Mouse (Mus musculus): ENCODE measurements around the gene Krt33a.

Gene Krt33a

GRCm38 (mm10) chr11:100016112-100016511 lies at the start of gene Krt33a:
Krt33a (minus strand) TSS chr11:100016212.
- DNase-seq (ENCODE audit: low spot score): no peak

- no peak for DNase-seq (ENCODE audit: low spot score)
These were observed 42.9 kb upstream of the Krt33a start for GRCm38 (mm10) chr11:100058875-100059274.

- DNase-seq (ENCODE audit: low spot score): no peak
These were observed 40.0 kb upstream of the Krt33a start for GRCm38 (mm10) chr11:100055686-100056655.

- no peak for DNase-seq (ENCODE audit: low spot score)
These were observed 34.4 kb upstream of the Krt33a start, which contains the start of gene Krt31 for GRCm38 (mm10) chr11:100050451-100050850. Krt31 (minus strand) TSS chr11:100050551.

- DNase-seq (ENCODE audit: low spot score): no peak
These were observed 31.2 kb upstream of the Krt33a start for GRCm38 (mm10) chr11:100047193-100047592.

- no peak for DNase-seq (ENCODE audit: low spot score)
These were observed 30.4 kb upstream of the Krt33a start for GRCm38 (mm10) chr11:100046303-100046866.

- DNase-seq (ENCODE audit: low spot score): no peak
These were observed 25.4 kb upstream of the Krt33a start, which contains the start of gene Krt34 for GRCm38 (mm10) chr11:100041454-100041853. Krt34 (minus strand) TSS chr11:100041554.

- DNase-seq (ENCODE audit: low spot score): no peak
These were observed 13.8 kb upstream of the Krt33a start, which contains the start of gene Krt33b for GRCm38 (mm10) chr11:100029768-100030167. Krt33b (minus strand) TSS chr11:100029868.

- DNase-seq (ENCODE audit: low spot score): no peak
These were observed 5.4 kb upstream of the Krt33a start for GRCm38 (mm10) chr11:100021438-100021837.

- DNase-seq (ENCODE audit: low spot score): no peak
These were observed 3.5 kb upstream of the Krt33a start for GRCm38 (mm10) chr11:100019466-100019865.

- no peak for DNase-seq (ENCODE audit: low spot score)
These were observed 2.3 kb downstream of the Krt33a start for GRCm38 (mm10) chr11:100013691-100014171.

- no peak for DNase-seq (ENCODE audit: low spot score)
These were observed 5.3 kb downstream of the Krt33a start for GRCm38 (mm10) chr11:100010682-100011081.

GRCm38 (mm10) chr11:100008336-100008735 lies 7.7 kb downstream of the Krt33a start:
- no peak for DNase-seq (ENCODE audit: low spot score)

- DNase-seq (ENCODE audit: low spot score): no peak
These were observed 9.4 kb downstream of the Krt33a start for GRCm38 (mm10) chr11:100006624-100007023.

- DNase-seq (ENCODE audit: low spot score): no peak
These were observed 10.1 kb downstream of the Krt33a start for GRCm38 (mm10) chr11:100005905-100006304.

GRCm38 (mm10) chr11:100004846-100005245 lies 11.2 kb downstream of the Krt33a start:
- DNase-seq (ENCODE audit: low spot score): no peak

- DNase-seq (ENCODE audit: low spot score): no peak
These were observed 16.9 kb downstream of the Krt33a start for GRCm38 (mm10) chr11:99999091-99999490.

- DNase-seq (ENCODE audit: low spot score): no peak
These were observed 21.7 kb downstream of the Krt33a start for GRCm38 (mm10) chr11:99994384-99994661.

GRCm38 (mm10) chr11:99993620-99994383 lies 22.2 kb downstream of the Krt33a start, which contains the start of gene Krtap17-1:
Krtap17-1 (minus strand) TSS chr11:99993994.
- DNase-seq (ENCODE audit: low spot score): no peak

GRCm38 (mm10) chr11:99990571-99990970 lies 25.4 kb downstream of the Krt33a start:
- DNase-seq (ENCODE audit: low spot score): no peak

GRCm38 (mm10) chr11:99989881-99990405 lies 26.1 kb downstream of the Krt33a start:
- no peak for DNase-seq (ENCODE audit: low spot score)

GRCm38 (mm10) chr11:99988530-99988929 lies 27.5 kb downstream of the Krt33a start:
- no peak for DNase-seq (ENCODE audit: low spot score)
